Mouse (Mus musculus): ENCODE measurements around the gene Gja3. TPM values are rescaled to one million over a fixed set of nuclear protein-coding genes. Genes with fewer than 3 reads are reported as not detected.
"Not testable (repeated sequence)": the region's sequence is repeated elsewhere in the genome, so short reads cannot be mapped to it uniquely, and the experiment has no call there.

Gene Gja3
- total and polyA plus RNA-seq, 3 experiments: 18.0 to 27.6 (median 22.4) TPM

GRCm38 (mm10) chr14:57089107-57089506 lies 31.2 kb upstream of the Gja3 start:
- no peak overlapping the region for H3K27ac ChIP-seq
- no peak overlapping the region for H3K4me3 ChIP-seq
- intact Hi-C loops (cut with DNase I): no loop called here
- H3K9ac ChIP-seq (ENCODE audit: low read depth, low read length): no peak overlapping the region
- no peak for DNase-seq
- H3K79me2 ChIP-seq (replicated peaks; ENCODE audit: control insufficient read depth, insufficient read depth, low read length): no peaks in the 10 kb centered on the region
- TF ChIP-seq CTCF (IDR thresholded peaks at IDR 0.05): no peak
- no peak for TF ChIP-seq POLR2A (IDR thresholded peaks at IDR 0.05; ENCODE audit: insufficient read depth, low read depth, low read length)
- no peak for TF ChIP-seq EP300 (IDR thresholded peaks at IDR 0.05; ENCODE audit: insufficient read depth, low read depth, low read length)
- H3K27me3 ChIP-seq (ENCODE audit: control insufficient read depth, insufficient read depth, low read length): no peaks in the 10 kb centered on the region
- no peaks in the 10 kb centered on the region for H3K36me3 ChIP-seq (ENCODE audit: control insufficient read depth, insufficient read depth, low read length)
- WGBS: 86% methylated on average over 7 of the region's 7 CpGs
- H3K4me1 ChIP-seq (ENCODE audit: control insufficient read depth, insufficient read depth, low read length): peaks cover 4% of the 10 kb centered on the region

- no peak for DNase-seq
- no peak overlapping the region for H3K9ac ChIP-seq (ENCODE audit: low read depth, low read length)
- H3K27me3 ChIP-seq (ENCODE audit: control insufficient read depth, insufficient read depth, low read length): no peaks in the 10 kb centered on the region
- H3K79me2 ChIP-seq (replicated peaks; ENCODE audit: control insufficient read depth, insufficient read depth, low read length): no peaks in the 10 kb centered on the region
- peaks cover 4% of the 10 kb centered on the region for H3K4me1 ChIP-seq (ENCODE audit: control insufficient read depth, insufficient read depth, low read length)
- no peak overlapping the region for H3K27ac ChIP-seq
- TF ChIP-seq CTCF (IDR thresholded peaks at IDR 0.05) (no peak), POLR2A (IDR thresholded peaks at IDR 0.05; ENCODE audit: insufficient read depth, low read depth, low read length) (no peak), EP300 (IDR thresholded peaks at IDR 0.05; ENCODE audit: insufficient read depth, low read depth, low read length) (no peak)
- intact Hi-C loops (cut with DNase I): no loop called here
- 35% methylated on average over 11 of the region's 11 CpGs for WGBS
- H3K4me3 ChIP-seq: no peak overlapping the region
- no peaks in the 10 kb centered on the region for H3K36me3 ChIP-seq (ENCODE audit: control insufficient read depth, insufficient read depth, low read length)
These were observed 26.3 kb upstream of the Gja3 start for GRCm38 (mm10) chr14:57084180-57084668.

GRCm38 (mm10) chr14:57082863-57083262 lies 25.0 kb upstream of the Gja3 start:
- H3K4me3 ChIP-seq: no peak overlapping the region
- no peaks in the 10 kb centered on the region for H3K36me3 ChIP-seq (ENCODE audit: control insufficient read depth, insufficient read depth, low read length)
- H3K79me2 ChIP-seq (replicated peaks; ENCODE audit: control insufficient read depth, insufficient read depth, low read length): no peaks in the 10 kb centered on the region
- DNase-seq: no peak
- WGBS: 94% methylated on average over 1 of the region's 1 CpGs
- TF ChIP-seq EP300 (IDR thresholded peaks at IDR 0.05; ENCODE audit: insufficient read depth, low read depth, low read length) (no peak), POLR2A (IDR thresholded peaks at IDR 0.05; ENCODE audit: insufficient read depth, low read depth, low read length) (no peak), CTCF (IDR thresholded peaks at IDR 0.05) (no peak)
- H3K27ac ChIP-seq: no peak overlapping the region
- intact Hi-C loops (cut with DNase I): no loop called here
- peaks cover 4% of the 10 kb centered on the region for H3K4me1 ChIP-seq (ENCODE audit: control insufficient read depth, insufficient read depth, low read length)
- no peak overlapping the region for H3K9ac ChIP-seq (ENCODE audit: low read depth, low read length)
- no peaks in the 10 kb centered on the region for H3K27me3 ChIP-seq (ENCODE audit: control insufficient read depth, insufficient read depth, low read length)

- H3K36me3 ChIP-seq (ENCODE audit: control insufficient read depth, insufficient read depth, low read length): no peaks in the 10 kb centered on the region
- no peak overlapping the region for H3K4me3 ChIP-seq
- intact Hi-C loops (cut with DNase I): no loop called here
- no peaks in the 10 kb centered on the region for H3K4me1 ChIP-seq (ENCODE audit: control insufficient read depth, insufficient read depth, low read length)
- H3K27me3 ChIP-seq (ENCODE audit: control insufficient read depth, insufficient read depth, low read length): no peaks in the 10 kb centered on the region
- no peak for TF ChIP-seq POLR2A (IDR thresholded peaks at IDR 0.05; ENCODE audit: insufficient read depth, low read depth, low read length)
- no peak for TF ChIP-seq EP300 (IDR thresholded peaks at IDR 0.05; ENCODE audit: insufficient read depth, low read depth, low read length)
- no peak for TF ChIP-seq CTCF (IDR thresholded peaks at IDR 0.05)
- DNase-seq: no peak
- no peak overlapping the region for H3K9ac ChIP-seq (ENCODE audit: low read depth, low read length)
- 78% methylated on average over 6 of the region's 6 CpGs for WGBS
- H3K27ac ChIP-seq: no peak overlapping the region
- no peaks in the 10 kb centered on the region for H3K79me2 ChIP-seq (replicated peaks; ENCODE audit: control insufficient read depth, insufficient read depth, low read length)
These were observed 17.6 kb upstream of the Gja3 start for GRCm38 (mm10) chr14:57075537-57075936.

GRCm38 (mm10) chr14:57069906-57070305 lies 12.0 kb upstream of the Gja3 start:
- H3K4me3 ChIP-seq; H3K4me1 ChIP-seq (ENCODE audit: control insufficient read depth, insufficient read depth, low read length); H3K27me3 ChIP-seq (ENCODE audit: control insufficient read depth, insufficient read depth, low read length); H3K36me3 ChIP-seq (ENCODE audit: control insufficient read depth, insufficient read depth, low read length); H3K79me2 ChIP-seq (replicated peaks; ENCODE audit: control insufficient read depth, insufficient read depth, low read length); H3K27ac ChIP-seq; H3K9ac ChIP-seq (ENCODE audit: low read depth, low read length): not testable (repeated sequence)
- DNase-seq: peak in 1 of 2 experiments; percentile 39
- intact Hi-C loops (cut with DNase I): loop anchor here (10.0 kb wide), 1 partner anchor 695 kb away; no protein-coding TSS in a partner anchor
- 4% methylated on average over 2 of the region's 2 CpGs for whole genome bisulfite sequencing
- TF ChIP-seq CTCF (IDR thresholded peaks at IDR 0.05): peak; percentile 70

- no peak for DNase-seq
- H3K27ac ChIP-seq: no peak overlapping the region
- no peak overlapping the region for H3K4me3 ChIP-seq
- no peaks in the 10 kb centered on the region for H3K4me1 ChIP-seq (ENCODE audit: control insufficient read depth, insufficient read depth, low read length)
- TF ChIP-seq CTCF (IDR thresholded peaks at IDR 0.05) (no peak), POLR2A (IDR thresholded peaks at IDR 0.05; ENCODE audit: insufficient read depth, low read depth, low read length) (no peak), EP300 (IDR thresholded peaks at IDR 0.05; ENCODE audit: insufficient read depth, low read depth, low read length) (no peak)
- H3K27me3 ChIP-seq (ENCODE audit: control insufficient read depth, insufficient read depth, low read length): no peaks in the 10 kb centered on the region
- H3K9ac ChIP-seq (ENCODE audit: low read depth, low read length): no peak overlapping the region
- intact Hi-C loops (cut with DNase I): loop anchor here (10.0 kb wide), 1 partner anchor 691 kb away; no protein-coding TSS in a partner anchor
- no peaks in the 10 kb centered on the region for H3K79me2 ChIP-seq (replicated peaks; ENCODE audit: control insufficient read depth, insufficient read depth, low read length)
- H3K36me3 ChIP-seq (ENCODE audit: control insufficient read depth, insufficient read depth, low read length): no peaks in the 10 kb centered on the region
These were observed 8.2 kb upstream of the Gja3 start for GRCm38 (mm10) chr14:57066053-57066452.

All from heart, adult 2 months (tissue).